Mouse (Mus musculus) lung, adult 2 months (tissue): ENCODE results near the gene Cnih2. TPM values are rescaled to one million over a fixed set of nuclear protein-coding genes. Genes with fewer than 3 reads are reported as not detected.

Experiments used
- DNase-seq: peaks from one replicate; pipeline ENCODE4 v3.0.0; 2022
- H3K4me1 ChIP-seq: fragments of 200-500 bp; 2 replicates; pipeline ENCODE4 v1.6.1; 2011; ENCODE audit warnings: low read length; ENCODE audit not compliant: control insufficient read depth, insufficient read depth
- H3K4me3 ChIP-seq: fragments of 200-500 bp; replicated peaks from 2 replicates; pipeline ENCODE3; 2011; ENCODE audit warnings: low read depth, mild to moderate bottlenecking, control low read depth, low read length; ENCODE audit errors: extremely low read depth
- CTCF ChIP-seq: fragments of 200-500 bp; IDR thresholded peaks from 2 replicates; pipeline ENCODE4 v1.5.1; 2011; ENCODE audit warnings: mild to moderate bottlenecking, low read length, control low read depth; ENCODE audit not compliant: insufficient read depth
- POLR2A ChIP-seq: fragments of 200-500 bp; IDR thresholded peaks from 2 replicates; pipeline ENCODE4 v1.6.1; 2011; ENCODE audit warnings: low read depth, mild to moderate bottlenecking, control low read depth, low read length, borderline replicate concordance; ENCODE audit errors: extremely low read depth
- WGBS: fragments of 180-500 bp; shearing (Covaris S2); methylation state at CpG from one replicate; pipeline ENCODE4 v1.1.7; 2018; 5-methylcytosine and 5-hydroxymethylcytosine counted together
- polyA plus RNA-seq: library from polyadenylated mRNA; depleted of rRNA; stranded (reverse); fragments of >200 nt; gene quantifications from 2 replicates; pipeline ENCODE4 v1.2.3, GENCODE M21; 2012

Gene Cnih2
- polyA plus RNA-seq, 1 experiment = 1.2 TPM

DNA sequence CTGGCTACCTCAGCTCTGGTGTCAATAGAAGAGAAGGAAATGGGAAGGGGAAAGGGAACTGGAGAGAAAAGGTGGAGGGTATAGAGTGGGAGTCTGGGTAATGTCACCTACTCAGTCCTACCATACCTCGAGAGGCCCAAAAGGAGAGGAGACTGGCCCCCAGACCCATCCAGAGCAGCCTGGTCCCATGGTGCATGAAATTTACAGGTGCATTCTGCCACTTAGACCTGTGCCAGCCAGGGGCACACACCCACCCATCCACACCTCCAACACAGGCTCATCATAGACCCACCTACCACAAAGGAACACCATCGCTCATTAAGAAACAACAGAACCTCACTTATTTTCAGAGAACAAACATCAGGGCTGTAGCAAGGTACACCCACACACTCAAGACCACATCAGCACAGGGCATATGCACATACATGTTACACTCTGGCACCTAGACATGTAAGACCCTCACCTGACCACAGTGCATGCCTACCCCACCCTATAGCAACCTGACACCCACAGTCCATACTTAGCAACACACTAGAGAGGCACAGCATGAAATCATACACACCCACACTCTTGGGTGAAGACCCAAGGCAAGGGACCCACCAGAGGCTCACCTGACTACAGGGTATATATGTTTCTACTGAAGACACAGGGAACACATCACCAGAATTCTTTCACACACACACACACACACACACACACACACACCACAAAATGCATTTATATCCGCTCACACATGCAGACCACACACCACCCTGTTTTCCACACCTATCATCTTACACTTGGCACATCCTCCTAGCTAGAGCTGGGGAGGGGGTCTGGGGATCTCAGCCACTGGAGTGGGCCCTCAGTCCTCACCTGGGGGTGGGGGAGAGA is 14.1 kb downstream of the Cnih2 start:
- WGBS = 61% methylated on average over 3 of the region's 3 CpGs
- Histone ChIP-seq H3K4me1 (peaks cover 4% of the 10 kb centered on the region), H3K4me3 (no peak overlapping the region)
- TF ChIP-seq POLR2A (no peak), CTCF (no peak)
- no peak for DNase-seq

DNA sequence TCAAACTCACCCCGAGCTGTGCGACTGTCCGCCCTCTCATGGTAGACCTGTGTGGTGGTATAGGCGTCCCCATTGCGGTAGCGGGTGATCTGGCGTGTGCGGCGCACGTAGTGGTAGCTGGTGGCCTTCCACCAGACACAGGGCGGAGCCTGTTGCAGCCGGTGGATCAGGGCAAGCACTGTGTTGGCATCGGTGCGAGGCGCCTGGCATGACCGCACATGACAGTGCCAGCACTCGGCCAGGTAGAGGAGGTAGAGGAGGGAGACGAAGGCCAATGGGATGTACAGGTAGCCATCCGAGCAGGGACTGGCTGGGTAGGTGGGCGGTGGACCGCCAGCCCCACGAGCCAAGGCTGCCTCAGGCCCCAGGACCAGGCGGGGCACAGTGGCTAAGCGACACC is 15.7 kb downstream of the Cnih2 start:
- WGBS = 68% methylated on average over 24 of the region's 24 CpGs
- H3K4me3 ChIP-seq = no peak overlapping the region
- no peaks in the 10 kb centered on the region; the same call in 1 of the 2 replicates for H3K4me1 ChIP-seq
- no peak for DNase-seq
- TF ChIP-seq POLR2A (no peak), CTCF (no peak)

DNA sequence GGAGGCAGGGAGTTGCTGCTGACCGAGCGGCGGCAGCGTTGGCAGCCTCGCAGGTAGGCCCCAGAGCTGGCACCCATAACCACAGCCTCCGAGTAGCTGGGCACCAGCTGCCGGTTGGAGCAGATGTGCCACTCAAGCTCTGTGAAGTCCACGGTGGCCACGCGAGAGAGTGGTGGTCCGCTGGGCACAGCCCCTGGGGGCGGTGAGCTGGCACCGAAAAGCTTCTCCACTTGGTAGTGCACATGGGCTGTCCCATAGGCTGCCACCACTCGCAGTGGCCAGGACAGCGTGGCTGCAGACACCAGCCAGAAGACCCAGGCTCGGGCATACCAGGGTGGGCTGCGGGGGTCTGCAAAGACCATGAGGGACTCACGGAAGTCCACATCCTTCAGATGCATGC is 16.3 kb downstream of the Cnih2 start:
- Histone ChIP-seq H3K4me3 (no peak overlapping the region), H3K4me1 (no peaks in the 10 kb centered on the region)
- TF ChIP-seq POLR2A = no peak
- TF ChIP-seq CTCF = no peak
- WGBS = 63% methylated on average over 18 of the region's 18 CpGs
- DNase-seq = no peak

DNA sequence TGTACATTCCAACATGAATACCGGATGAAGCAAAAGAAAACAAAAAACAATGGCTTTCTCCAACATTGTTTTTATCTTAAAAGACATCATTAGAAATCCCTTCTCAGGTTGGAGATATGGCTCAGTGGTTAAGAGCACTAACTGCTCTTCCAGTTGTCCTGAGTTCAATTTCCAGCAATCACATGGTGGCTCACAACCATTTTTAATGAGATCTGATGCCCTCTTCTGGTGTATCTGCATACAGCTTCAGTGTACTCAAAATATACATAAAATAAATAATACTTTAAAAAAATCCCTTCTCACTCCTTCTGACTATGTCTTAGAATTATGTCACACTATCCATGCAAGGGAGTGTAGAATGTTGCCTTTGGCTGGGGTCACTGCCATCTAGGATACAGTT is 19.0 kb downstream of the Cnih2 start:
- 88% methylated on average over 1 of the region's 1 CpGs for WGBS
- TF ChIP-seq CTCF (no peak), POLR2A (no peak)
- Histone ChIP-seq H3K4me3 (no peak overlapping the region), H3K4me1 (no peaks in the 10 kb centered on the region)
- no peak for DNase-seq

DNA sequence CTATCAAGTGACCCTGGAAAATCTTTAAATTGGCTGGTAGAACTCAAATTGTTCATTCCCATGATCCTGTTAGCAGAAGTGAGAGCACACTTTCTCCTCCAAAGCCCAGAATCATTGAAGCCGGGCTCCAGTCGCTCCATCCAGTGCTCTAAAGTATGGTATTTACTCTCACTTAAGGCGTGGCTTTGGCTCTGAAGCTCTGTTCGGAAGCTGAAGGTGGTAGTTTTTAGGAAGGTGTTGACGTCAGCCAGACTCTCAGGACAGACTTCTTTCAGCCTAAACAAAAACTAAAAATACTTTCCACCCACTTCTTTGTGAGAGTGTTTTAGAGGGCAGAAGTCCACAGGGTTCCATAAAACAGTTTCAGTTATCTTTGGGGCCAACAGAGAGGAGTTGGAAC is 24.8 kb downstream of the Cnih2 start:
- DNase-seq = no peak
- Histone ChIP-seq H3K4me3 (no peak overlapping the region), H3K4me1 (peaks cover 4% of the 10 kb centered on the region; the same call in 1 of the 2 replicates)
- WGBS = 24% methylated on average over 5 of the region's 5 CpGs
- TF ChIP-seq CTCF (no peak), POLR2A (no peak)

DNA sequence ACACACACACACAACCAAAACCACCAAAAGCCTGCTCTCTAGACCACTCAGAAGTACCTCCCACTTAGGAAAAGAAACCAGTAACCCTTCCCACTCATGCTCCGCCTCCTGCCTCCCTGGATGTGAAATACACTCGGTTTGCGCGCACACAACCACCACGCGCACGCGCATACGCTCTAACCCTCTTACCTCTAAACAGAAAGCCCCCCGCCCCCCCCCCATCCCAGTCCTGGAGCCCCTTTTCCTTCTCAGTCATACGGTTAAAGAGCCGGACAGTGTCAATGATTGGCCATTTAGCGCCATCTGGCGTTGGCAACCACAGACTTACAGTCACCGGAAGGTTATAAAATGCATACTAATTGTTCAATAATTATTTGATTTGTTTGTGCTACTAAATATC is 25.3 kb downstream of the Cnih2 start:
- peak; percentile 62 for DNase-seq
- Histone ChIP-seq H3K4me1 (peaks cover 7% of the 10 kb centered on the region; the same call in 1 of the 2 replicates), H3K4me3 (peak overlapping the region; percentile 69)
- no peak for TF ChIP-seq POLR2A
- peak; percentile 58 for TF ChIP-seq CTCF
- under 1% methylated on average over 15 of the region's 15 CpGs for WGBS

DNA sequence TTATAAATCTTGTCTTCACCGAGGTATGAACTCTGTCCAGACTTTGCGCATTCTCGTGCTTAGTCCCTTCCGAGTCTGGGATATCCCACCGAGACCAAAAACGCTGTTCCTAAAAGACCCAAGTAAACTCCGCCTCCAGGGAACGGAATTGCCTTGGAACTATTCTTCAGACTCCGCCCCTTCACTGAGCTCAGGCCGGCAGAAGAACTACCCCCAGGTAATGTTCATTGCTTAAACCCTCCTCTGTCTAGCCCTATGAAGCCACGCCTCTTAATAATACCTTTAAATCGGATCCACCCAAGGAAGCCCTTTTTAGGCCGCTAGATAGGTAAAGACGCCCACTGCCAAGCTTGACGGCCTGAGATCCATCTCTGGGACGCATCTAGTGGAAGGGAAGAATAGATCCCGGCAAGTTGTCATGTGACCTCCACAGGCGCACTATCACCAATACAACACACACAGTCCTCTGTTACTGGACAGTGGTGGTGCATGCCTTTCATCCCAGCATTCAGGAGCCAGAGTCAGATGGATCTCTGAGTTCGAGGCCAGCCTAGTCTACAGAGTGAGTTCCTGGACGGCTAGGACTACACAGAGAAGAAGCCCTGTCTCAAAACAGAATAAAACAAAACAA is 25.8 kb downstream of the Cnih2 start:
- TF ChIP-seq CTCF = no peak
- no peak for TF ChIP-seq POLR2A
- Histone ChIP-seq H3K4me3 (peak overlapping the region; percentile 45), H3K4me1 (peaks cover 9% of the 10 kb centered on the region)
- no peak for DNase-seq
- WGBS = 6% methylated on average over 20 of the region's 20 CpGs

DNA sequence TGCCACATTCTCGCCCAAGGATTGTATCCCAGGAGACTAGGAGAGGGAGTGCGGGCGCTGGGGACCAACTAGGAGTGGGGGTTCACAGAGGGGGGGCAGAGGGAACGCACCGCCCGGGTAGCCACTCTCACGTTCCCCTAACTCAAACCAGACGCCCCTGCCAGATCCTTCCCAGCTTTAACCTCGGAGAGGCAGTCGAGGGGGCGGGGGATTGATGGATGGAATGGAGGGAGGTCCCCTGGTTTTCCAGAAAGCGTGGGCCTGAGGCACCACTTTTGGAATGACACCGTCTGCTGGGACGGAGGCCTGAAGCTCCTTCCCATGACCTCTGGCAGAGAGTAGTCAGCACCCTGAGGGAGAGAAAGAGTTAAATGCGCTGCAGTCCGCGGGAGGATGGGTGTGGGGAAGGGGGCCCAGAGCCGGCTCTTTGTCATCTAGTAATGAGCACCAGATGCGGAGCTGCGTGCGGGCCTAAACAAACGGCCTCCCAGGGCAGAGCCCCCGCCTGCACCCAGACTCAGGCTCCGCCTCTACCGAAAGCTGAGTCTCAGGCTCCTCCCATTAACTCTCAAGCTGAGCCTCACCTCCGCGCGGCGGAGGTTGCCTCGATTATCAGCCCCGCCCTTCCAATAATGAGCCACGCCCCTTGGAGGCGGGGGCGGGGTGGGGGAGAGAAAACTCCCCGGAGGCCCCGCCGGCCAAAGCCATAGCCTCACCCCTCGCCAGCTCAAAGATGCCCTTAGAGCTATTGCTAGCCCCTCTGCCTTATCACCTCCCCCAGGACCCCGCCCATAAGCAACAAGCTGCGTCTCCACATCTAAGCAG is 26.6 kb downstream of the Cnih2 start:
- TF ChIP-seq POLR2A (no peak), CTCF (no peak)
- peak; percentile 76 for DNase-seq
- Histone ChIP-seq H3K4me3 (peak overlapping the region; percentile 58), H3K4me1 (peaks cover 14% of the 10 kb centered on the region)
- 3% methylated on average over 40 of the region's 40 CpGs for WGBS

DNA sequence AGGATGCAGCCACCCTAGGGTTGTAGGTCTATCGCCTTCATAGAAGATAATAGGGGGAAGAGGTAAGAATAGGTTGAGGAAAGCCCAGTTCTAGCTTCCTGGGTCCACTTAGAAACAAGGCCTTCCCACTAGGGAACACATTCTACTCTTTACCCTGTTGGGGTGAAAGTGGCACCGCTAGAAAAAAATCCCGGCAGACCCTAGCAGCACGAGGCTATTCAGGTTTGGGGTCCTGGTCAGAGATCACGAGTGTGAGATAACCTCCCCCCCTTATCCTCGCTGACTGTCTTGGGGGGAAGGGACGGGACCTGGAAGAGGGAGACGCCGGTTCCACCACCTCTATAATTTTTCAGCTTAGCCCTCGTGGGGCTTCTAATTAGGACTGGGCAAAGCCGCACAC is 27.2 kb downstream of the Cnih2 start:
- 34% methylated on average over 11 of the region's 11 CpGs for WGBS
- H3K4me1 ChIP-seq = peaks cover 14% of the 10 kb centered on the region
- H3K4me3 ChIP-seq = no peak overlapping the region
- DNase-seq = no peak
- TF ChIP-seq CTCF = no peak
- no peak for TF ChIP-seq POLR2A
